Mouse (Mus musculus) left cerebral cortex, postnatal 10 days (tissue): Measurements from ENCODE around the gene Tspo2. TPM values are rescaled to one million over a fixed set of nuclear protein-coding genes. Genes with fewer than 3 reads are reported as not detected.

Experiments used
- DNase-seq, 2 experiments: peaks; one replicate each; pipeline ENCODE4 v3.0.0; 2021 to 2022; ENCODE audit warnings: low spot score in 2 of 2, mixed read lengths in 1 of 2; ENCODE audit errors: extremely low spot score in 1 of 2
- intact Hi-C: fragments of 180-260 bp; cut with DNase I; formaldehyde crosslinking; loops from one replicate; pipeline ENCODE4 v1.15.1; 2025
- total RNA-seq, 2 experiments: library from RNA; stranded (reverse); gene quantifications; 2 replicates each; pipeline ENCODE4 v1.2.3; 2021

Tspo2 gene
- total RNA-seq, 2 experiments from 2014 or later: not detected

- DNase-seq: no peak
- intact Hi-C loops: no loop called here
Measured at GRCm38 (mm10) chr17:48403848-48404247, 47.5 kb downstream of the Tspo2 start.

DNA sequence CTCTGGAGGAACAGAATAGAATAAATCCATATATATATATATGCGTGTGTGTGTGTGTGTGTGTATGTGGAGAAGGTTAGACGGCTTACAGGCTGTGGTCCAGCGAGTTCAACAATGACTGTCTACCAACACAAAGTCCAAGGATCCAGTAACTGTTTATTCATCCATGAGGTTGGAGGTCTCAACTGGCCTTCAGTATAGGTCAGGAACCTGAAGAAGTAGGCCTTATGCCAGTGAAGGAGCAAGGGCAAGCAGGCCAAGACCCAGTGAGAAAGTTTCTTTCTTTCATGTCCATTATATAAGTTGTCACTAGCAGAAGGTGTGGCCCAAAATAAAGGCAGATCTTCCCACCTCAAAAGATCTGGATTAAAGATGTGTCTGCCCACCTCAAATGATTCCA, 48.6 kb downstream of the Tspo2 start:
- DNase-seq: no peak
- intact Hi-C loops: no loop called here

DNA sequence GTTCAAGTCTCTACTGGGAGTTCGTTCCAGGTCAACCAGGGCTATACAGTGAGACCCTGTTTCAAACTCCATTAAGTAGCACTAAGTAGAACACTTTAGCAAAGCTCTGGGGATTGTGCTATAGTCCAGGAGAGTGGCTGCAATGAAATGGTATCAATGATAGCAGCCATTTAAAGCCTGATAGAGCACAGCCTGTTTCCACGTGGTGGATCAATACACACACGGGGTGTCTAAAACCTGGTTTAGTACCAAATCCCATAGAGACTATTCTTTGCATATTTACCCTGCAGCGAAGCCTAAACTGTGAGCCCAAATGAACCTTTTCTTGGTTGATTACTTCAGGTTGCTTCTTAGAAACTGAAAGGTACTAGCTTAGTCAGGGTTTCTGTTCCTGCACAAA, 49.6 kb downstream of the Tspo2 start:
- intact Hi-C loops: no loop called here
- DNase-seq: no peak

Other genes with a start within 250 kb of the Tspo2 start
- gene Trem1, start 218.8 kb downstream of the Tspo2 start, total RNA-seq: not detected
- gene Trem3, start 203.7 kb downstream of the Tspo2 start, total RNA-seq: 1 to 10 TPM in 1 of 2 experiments, under 1 TPM in 1; 0.85 to 1.2 TPM
- not detected for gene Treml4, start 187.2 kb downstream of the Tspo2 start, total RNA-seq
- under 1 TPM; 0.36 to 0.51 TPM for gene Treml2, start 152.0 kb downstream of the Tspo2 start, total RNA-seq
- gene B430306N03Rik, start 135.4 kb downstream of the Tspo2 start, total RNA-seq: not detected
- 1 to 10 TPM; 6.4 to 6.9 TPM for gene Trem2, start 105.1 kb downstream of the Tspo2 start, total RNA-seq
- under 1 TPM; 0.45 to 0.99 TPM for gene Treml1, start 91.6 kb downstream of the Tspo2 start, total RNA-seq
- 10 to 100 TPM; 33.3 to 34.3 TPM for gene Nfya, start 41.6 kb downstream of the Tspo2 start, total RNA-seq
- 10 to 100 TPM; 10.7 to 10.9 TPM for gene Oard1, start 41.5 kb downstream of the Tspo2 start, total RNA-seq
- gene Apobec2, start 18.6 kb downstream of the Tspo2 start, total RNA-seq: under 1 TPM; 0.24 TPM
- under 1 TPM; 0.15 to 0.26 TPM for gene Unc5cl, start 3.4 kb upstream of the Tspo2 start, total RNA-seq